Mouse (Mus musculus) CD4-positive naive resting alpha-beta T cell, adult 57 days (primary cell): ENCODE measurements around the gene Hbb-bh2. TPM values are rescaled to one million over a fixed set of nuclear protein-coding genes. Genes with fewer than 3 reads are reported as not detected.

Experiments used
- total RNA-seq: library from RNA; stranded (reverse); gene quantifications from one replicate; pipeline ENCODE4 v1.2.4, GENCODE M21; 2023

Gene Hbb-bh2
- not detected for total RNA-seq

GRCm38 (mm10) chr7:103840268-103840667 lies at the start of gene Hbb-bh2:
Hbb-bh2 (minus strand) TSS chr7:103840520.

GRCm38 (mm10) chr7:103886152-103886551 lies 45.8 kb upstream of the Hbb-bh2 start, which contains the start of gene Olfr66:
Olfr66 (minus strand) TSS chr7:103886252.

DNA sequence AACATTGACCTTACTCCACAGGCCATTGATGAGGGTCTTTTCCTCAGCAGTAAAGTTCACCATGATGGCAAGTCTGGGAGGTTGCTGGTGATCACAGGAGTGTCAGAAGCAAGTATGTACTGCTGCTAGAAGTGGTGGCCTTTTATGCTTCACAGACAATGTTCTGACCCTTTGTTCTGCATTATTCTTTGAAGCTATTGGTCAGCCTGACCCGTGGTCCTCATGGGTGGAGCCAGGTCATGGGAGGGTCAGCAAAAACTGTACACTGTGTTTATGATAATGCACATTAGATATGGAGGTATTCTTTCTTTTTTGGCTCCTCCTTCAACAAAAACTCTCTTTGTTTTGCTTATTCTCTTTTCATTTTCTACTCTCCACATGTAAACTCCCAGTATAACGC lies 12.8 kb upstream of the Hbb-bh2 start, which contains the start of gene Hbb-y:
Gene Hbb-y (minus strand): TSS at position 127 of the 400 bp plus-strand sequence.

GRCm38 (mm10) chr7:103843034-103843433 lies 2.7 kb upstream of the Hbb-bh2 start, which contains the start of gene Hbb-bh1:
Hbb-bh1 (minus strand) TSS chr7:103843164.

GRCm38 (mm10) chr7:103827808-103828207 lies 12.5 kb downstream of the Hbb-bh2 start, which contains the start of gene Hbb-bs:
Hbb-bs (minus strand) TSS chr7:103828096.

GRCm38 (mm10) chr7:103813766-103814165 lies 26.6 kb downstream of the Hbb-bh2 start, which contains the start of gene Hbb-bt:
Hbb-bt (minus strand) TSS chr7:103813996.

DNA sequence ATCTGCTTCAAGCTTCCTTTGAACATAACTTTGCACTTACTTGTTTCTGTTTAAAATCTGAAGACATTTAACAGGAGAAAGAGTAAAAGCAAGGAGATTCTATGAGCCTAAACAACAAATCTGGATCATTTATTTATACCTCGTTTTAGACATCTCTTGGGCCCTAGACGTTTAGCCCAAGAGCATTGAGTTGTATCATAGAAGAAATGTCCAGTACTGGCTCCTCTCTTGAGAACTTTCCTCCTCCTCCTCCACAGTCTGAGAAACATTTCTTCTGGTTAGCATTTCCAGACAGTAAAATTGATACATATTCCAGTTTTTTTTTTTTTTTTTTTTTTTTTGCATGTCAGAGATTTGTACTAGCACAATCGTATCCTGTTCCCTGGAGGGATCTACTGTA lies 48.6 kb downstream of the Hbb-bh2 start, which contains the start of gene Olfr67:
Gene Olfr67 (minus strand): TSS at position 101 of the 400 bp plus-strand sequence.

Other genes starting within 250 kb of the Hbb-bh2 start
- gene Olfr619, start 239.9 kb downstream of the Hbb-bh2 start, total RNA-seq: not detected
- gene Olfr620, start 228.0 kb downstream of the Hbb-bh2 start, total RNA-seq: not detected
- gene Olfr622, start 197.8 kb downstream of the Hbb-bh2 start, total RNA-seq: not detected
- not detected for gene Olfr623, start 176.8 kb downstream of the Hbb-bh2 start, total RNA-seq
- not detected for gene Olfr624, start 169.3 kb downstream of the Hbb-bh2 start, total RNA-seq
- gene Olfr625-ps1, start 157.8 kb downstream of the Hbb-bh2 start, total RNA-seq: not detected
- not detected for gene Olfr243, start 125.8 kb downstream of the Hbb-bh2 start, total RNA-seq
- gene Olfr628, start 110.1 kb downstream of the Hbb-bh2 start, total RNA-seq: not detected
- not detected for gene Olfr629, start 95.6 kb downstream of the Hbb-bh2 start, total RNA-seq
- not detected for gene Olfr630, start 83.2 kb downstream of the Hbb-bh2 start, total RNA-seq
- gene Olfr69, start 68.9 kb downstream of the Hbb-bh2 start, total RNA-seq: not detected
- not detected for gene Olfr68, start 60.8 kb downstream of the Hbb-bh2 start, total RNA-seq
- gene Olfr67, start 48.7 kb downstream of the Hbb-bh2 start, total RNA-seq: not detected
- gene Hbb-bt, start 26.5 kb downstream of the Hbb-bh2 start, total RNA-seq: 115 TPM
- 842 TPM for gene Hbb-bs, start 12.4 kb downstream of the Hbb-bh2 start, total RNA-seq
- gene Hbb-bh1, start 2.6 kb upstream of the Hbb-bh2 start, total RNA-seq: not detected
- not detected for gene Hbb-y, start 12.7 kb upstream of the Hbb-bh2 start, total RNA-seq
- not detected for gene Olfr66, start 45.7 kb upstream of the Hbb-bh2 start, total RNA-seq
- not detected for gene Olfr64, start 54.0 kb upstream of the Hbb-bh2 start, total RNA-seq
- not detected for gene Olfr65, start 63.0 kb upstream of the Hbb-bh2 start, total RNA-seq
- gene Olfr631, start 88.3 kb upstream of the Hbb-bh2 start, total RNA-seq: not detected
- gene Olfr632, start 93.8 kb upstream of the Hbb-bh2 start, total RNA-seq: not detected
- not detected for gene Olfr633, start 103.9 kb upstream of the Hbb-bh2 start, total RNA-seq
- gene Olfr635, start 130.6 kb upstream of the Hbb-bh2 start, total RNA-seq: not detected
- gene Olfr638, start 158.2 kb upstream of the Hbb-bh2 start, total RNA-seq: not detected
- gene Olfr639, start 176.8 kb upstream of the Hbb-bh2 start, total RNA-seq: 0.21 TPM
- not detected for gene Olfr640, start 185.1 kb upstream of the Hbb-bh2 start, total RNA-seq
- not detected for gene Olfr641, start 194.9 kb upstream of the Hbb-bh2 start, total RNA-seq
- not detected for gene Olfr642, start 212.1 kb upstream of the Hbb-bh2 start, total RNA-seq
- not detected for gene 4930516K23Rik, start 220.9 kb upstream of the Hbb-bh2 start, total RNA-seq
- gene Olfr644, start 231.3 kb upstream of the Hbb-bh2 start, total RNA-seq: not detected
- not detected for gene Olfr645, start 244.9 kb upstream of the Hbb-bh2 start, total RNA-seq